Mouse (Mus musculus) adrenal gland (tissue): Measurements from ENCODE around the gene Fam57b.

Experiments used
- intact Hi-C: fragments of 180-260 bp; cut with DNase I; formaldehyde crosslinking; loops from one replicate; pipeline ENCODE4 v1.15.1; 2025

Fam57b gene

GRCm38 (mm10) chr7:126822741-126823140 is 25.3 kb downstream of the Fam57b start:
- intact Hi-C loops, result loop anchor here (2.0 kb wide), 1 partner anchor 288 kb away; no protein-coding TSS in a partner anchor

GRCm38 (mm10) chr7:126823202-126823711 is 25.8 kb downstream of the Fam57b start:
- intact Hi-C loops, result loop anchor here (2.0 kb wide), 1 partner anchor 288 kb away; no protein-coding TSS in a partner anchor

- intact Hi-C loops, result loop anchor here (2.0 kb wide), 1 partner anchor 287 kb away; no protein-coding TSS in a partner anchor
Observed at GRCm38 (mm10) chr7:126823940-126824339, 26.5 kb downstream of the Fam57b start.

- intact Hi-C loops, result no loop called here
Observed at GRCm38 (mm10) chr7:126825403-126825802, 27.9 kb downstream of the Fam57b start.

GRCm38 (mm10) chr7:126825952-126826351 is 28.5 kb downstream of the Fam57b start:
- intact Hi-C loops, result no loop called here

- intact Hi-C loops, result no loop called here
Observed at GRCm38 (mm10) chr7:126831539-126831938, 34.1 kb downstream of the Fam57b start, which contains the start of gene 4930451I11Rik. 4930451I11Rik (minus strand) TSS chr7:126831639.

GRCm38 (mm10) chr7:126832036-126832598 is 34.6 kb downstream of the Fam57b start:
- intact Hi-C loops, result loop anchor here (1.0 kb wide), 1 partner anchor 272 kb away; no protein-coding TSS in a partner anchor

GRCm38 (mm10) chr7:126833294-126833693 is 35.8 kb downstream of the Fam57b start:
- intact Hi-C loops, result no loop called here

- intact Hi-C loops, result no loop called here
Observed at GRCm38 (mm10) chr7:126843276-126843675, 45.8 kb downstream of the Fam57b start.

GRCm38 (mm10) chr7:126845516-126845915 is 48.0 kb downstream of the Fam57b start:
- intact Hi-C loops, result no loop called here

- intact Hi-C loops, result no loop called here
Observed at GRCm38 (mm10) chr7:126847116-126847420, 49.6 kb downstream of the Fam57b start, which contains the start of gene Doc2a. Doc2a (plus strand) TSS chr7:126847416.

- intact Hi-C loops, result no loop called here
Observed at GRCm38 (mm10) chr7:126847421-126848398, 50.2 kb downstream of the Fam57b start.

GRCm38 (mm10) chr7:126848794-126849193 is 51.3 kb downstream of the Fam57b start:
- intact Hi-C loops, result no loop called here

- intact Hi-C loops, result no loop called here
Observed at GRCm38 (mm10) chr7:126850161-126850560, 52.7 kb downstream of the Fam57b start.

- intact Hi-C loops, result no loop called here
Observed at GRCm38 (mm10) chr7:126851192-126851591, 53.7 kb downstream of the Fam57b start.

- intact Hi-C loops, result no loop called here
Observed at GRCm38 (mm10) chr7:126853454-126853853, 56.0 kb downstream of the Fam57b start.

GRCm38 (mm10) chr7:126855641-126856040 is 58.2 kb downstream of the Fam57b start:
- intact Hi-C loops, result no loop called here

GRCm38 (mm10) chr7:126856741-126857420 is 59.4 kb downstream of the Fam57b start:
- intact Hi-C loops, result no loop called here

GRCm38 (mm10) chr7:126860987-126861386 is 63.5 kb downstream of the Fam57b start:
- intact Hi-C loops, result no loop called here

- intact Hi-C loops, result no loop called here
Observed at GRCm38 (mm10) chr7:126861429-126862130, 64.1 kb downstream of the Fam57b start, which contains the start of gene Hirip3. Hirip3 (plus strand) TSS chr7:126861972.
